Mouse (Mus musculus) megakaryocyte, embryonic 14.5 days (primary cell): ENCODE measurements around the gene Nr1h4.

Experiments used
- FLI1 ChIP-seq: IDR thresholded peaks from 2 replicates; pipeline ENCODE4 v1.6.1; 2012; ENCODE audit warnings: low read length, inconsistent platforms, mixed read lengths
- GATA1 ChIP-seq: IDR thresholded peaks from 3 replicates; pipeline ENCODE4 v1.6.1; 2012; ENCODE audit warnings: mixed read lengths, low read length, inconsistent platforms, borderline replicate concordance

GRCm38 (mm10) chr10:89424800-89425393 lies 108.5 kb downstream of the Nr1h4 start:
- TF ChIP-seq GATA1 = no peak
- TF ChIP-seq FLI1 = no peak
